Mouse (Mus musculus) embryo, embryonic 10.5 days (tissue): ENCODE data around the gene Robo1.
"Not testable (repeated sequence)": the region's sequence is repeated elsewhere in the genome, so short reads cannot be mapped to it uniquely, and the experiment has no call there.

Source experiments
- DNase-seq: peaks from one replicate; pipeline ENCODE4 v3.0.0-alpha.2; 2015; ENCODE audit warnings: low spot score

The Robo1 gene

DNA sequence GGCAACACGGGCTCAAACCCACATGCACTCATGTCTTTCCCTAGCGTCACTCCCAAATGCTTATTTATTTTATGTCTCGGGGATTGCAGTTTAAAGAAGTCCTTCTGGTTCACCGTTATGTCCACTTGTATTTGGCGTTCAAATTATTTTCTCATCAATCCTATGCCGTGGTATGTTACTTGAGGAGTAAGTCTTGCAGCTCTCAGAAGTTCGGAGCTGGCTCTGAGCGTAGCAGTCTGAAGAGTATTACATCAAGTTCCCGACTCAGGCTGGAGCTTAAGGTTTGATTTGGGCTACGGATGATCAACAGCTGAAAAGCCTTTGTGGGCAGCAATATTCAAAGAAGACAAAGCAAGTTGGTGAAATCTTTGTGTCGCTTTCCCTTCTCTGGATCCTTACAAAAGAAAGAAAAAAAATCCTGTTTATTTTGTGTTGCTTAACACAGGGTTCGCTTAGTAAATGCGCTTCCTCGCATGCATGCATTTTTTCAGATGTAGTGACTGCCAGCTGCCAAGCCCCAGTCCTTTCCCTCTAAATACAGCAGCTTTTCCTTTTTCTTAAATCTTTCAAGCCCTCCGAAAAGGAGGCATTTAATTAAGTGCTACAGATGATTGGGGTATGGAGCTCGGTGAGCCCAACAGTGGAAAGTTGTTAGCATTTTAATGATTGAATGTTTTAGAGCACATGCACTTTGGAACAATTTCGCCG lies 136.5 kb downstream of the Robo1 start:
- no peak for DNase-seq

DNA sequence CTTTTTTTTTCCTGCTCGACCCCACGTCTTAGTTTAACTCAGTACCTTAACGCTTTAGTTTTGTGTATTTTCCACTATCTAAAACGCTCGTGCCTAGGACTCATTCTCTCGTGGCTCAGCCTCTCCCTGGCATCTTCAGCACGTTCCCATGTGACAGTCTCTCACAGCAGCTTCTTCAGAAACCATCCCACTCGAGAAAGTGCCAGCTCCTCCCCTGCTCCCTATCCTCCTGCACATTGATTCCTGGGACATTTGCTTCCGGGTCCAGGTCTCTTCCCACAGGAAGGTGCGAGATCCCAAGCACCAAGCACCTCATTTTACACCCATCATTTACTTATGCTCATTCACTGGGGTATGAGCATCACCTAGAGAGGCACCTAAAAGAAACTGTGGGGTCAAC lies 150.0 kb downstream of the Robo1 start:
- DNase-seq, result no peak

GRCm38 (mm10) chr16:72458576-72458975 lies 150.5 kb downstream of the Robo1 start:
- peak; percentile 31 for DNase-seq

DNA sequence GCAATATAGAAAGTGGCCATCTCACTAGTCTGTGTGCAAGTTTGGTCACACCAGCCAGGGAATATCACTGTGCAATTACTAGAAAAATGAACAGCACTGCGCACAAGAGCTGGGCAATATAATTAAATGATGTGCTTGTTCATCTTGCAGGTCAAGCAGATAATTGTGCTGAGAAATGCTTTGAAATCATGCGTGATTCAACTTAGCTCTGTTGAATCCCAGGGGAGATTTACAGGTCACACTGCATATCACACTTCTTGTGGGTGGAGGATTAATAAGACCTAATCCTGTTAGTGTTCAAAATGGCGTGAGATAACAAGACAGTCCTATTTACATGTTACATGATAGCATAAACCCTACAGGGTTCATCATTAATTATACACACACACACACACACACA lies 157.6 kb downstream of the Robo1 start:
- DNase-seq, result no peak

DNA sequence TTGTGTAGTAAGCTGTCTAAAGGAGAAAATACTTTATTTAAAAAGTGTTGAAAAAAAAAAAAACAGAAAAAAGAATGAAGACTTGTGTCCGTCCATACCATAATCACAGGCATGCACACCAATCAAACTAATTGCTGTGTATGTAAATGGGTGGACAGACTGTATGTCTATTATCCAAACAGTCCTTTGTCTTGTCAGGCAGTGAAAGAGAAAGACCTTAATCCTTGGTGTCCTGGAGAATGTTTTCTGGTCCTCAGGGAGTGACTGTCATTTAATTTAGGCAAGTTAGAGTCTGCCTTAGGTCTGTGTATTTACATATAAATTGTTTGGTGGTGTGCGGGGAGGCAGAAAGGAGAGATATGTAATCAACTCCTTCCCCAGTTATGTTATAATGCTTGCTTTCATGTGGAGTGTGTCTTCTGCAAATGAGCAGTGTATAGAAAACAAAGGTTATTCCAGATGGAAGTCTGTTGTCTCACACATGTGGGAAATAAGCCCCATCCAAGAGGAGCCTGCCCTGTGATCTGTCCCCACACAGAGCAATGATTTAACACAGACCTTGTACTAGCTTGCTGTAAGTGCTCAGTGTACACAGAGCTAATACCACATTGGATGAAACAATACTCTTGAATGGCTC lies 162.0 kb downstream of the Robo1 start:
- no peak for DNase-seq

- peak; percentile 75 for DNase-seq
These were observed 202.7 kb downstream of the Robo1 start for GRCm38 (mm10) chr16:72510716-72511199.

GRCm38 (mm10) chr16:72531337-72531736 lies 223.2 kb downstream of the Robo1 start:
- DNase-seq, result no peak

DNA sequence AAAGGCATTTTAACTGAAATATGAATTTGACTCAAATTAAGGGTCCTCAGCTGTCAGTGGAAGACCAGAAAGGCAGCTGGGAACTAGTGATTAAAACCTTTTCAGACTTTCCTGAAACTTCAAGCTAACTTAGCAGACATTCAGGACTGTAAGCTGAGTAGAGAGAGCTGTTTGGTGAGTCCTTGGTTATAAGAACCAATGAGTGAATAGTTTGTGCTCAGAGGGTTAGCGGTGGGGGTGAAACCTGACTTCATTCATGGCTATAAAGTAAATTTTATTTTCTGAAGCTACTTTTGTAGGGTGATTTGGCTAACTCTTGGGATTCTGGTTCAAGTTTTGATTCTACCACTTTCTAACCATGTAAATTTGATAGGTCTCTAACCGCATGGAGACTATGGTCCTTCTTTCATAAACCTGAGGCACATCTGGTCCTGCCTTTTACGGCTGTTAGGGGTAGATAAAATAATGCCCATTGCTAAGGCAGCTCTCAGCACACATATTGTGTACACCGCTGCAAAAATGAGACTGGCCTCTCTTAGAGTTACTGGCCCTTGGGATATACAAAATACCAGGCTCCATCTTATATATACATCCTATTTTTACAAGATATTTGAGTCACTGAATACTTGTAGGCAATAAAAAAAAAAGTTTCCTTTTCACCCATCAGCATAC lies 225.9 kb downstream of the Robo1 start:
- no peak for DNase-seq

- no peak for DNase-seq
These were observed 230.1 kb downstream of the Robo1 start for GRCm38 (mm10) chr16:72538171-72538570.

- DNase-seq, result no peak
These were observed 235.8 kb downstream of the Robo1 start for GRCm38 (mm10) chr16:72543928-72544327.

- DNase-seq, result no peak
These were observed 236.8 kb downstream of the Robo1 start for GRCm38 (mm10) chr16:72544950-72545349.

GRCm38 (mm10) chr16:72551672-72552243 lies 243.7 kb downstream of the Robo1 start:
- peak; percentile 73 for DNase-seq

DNA sequence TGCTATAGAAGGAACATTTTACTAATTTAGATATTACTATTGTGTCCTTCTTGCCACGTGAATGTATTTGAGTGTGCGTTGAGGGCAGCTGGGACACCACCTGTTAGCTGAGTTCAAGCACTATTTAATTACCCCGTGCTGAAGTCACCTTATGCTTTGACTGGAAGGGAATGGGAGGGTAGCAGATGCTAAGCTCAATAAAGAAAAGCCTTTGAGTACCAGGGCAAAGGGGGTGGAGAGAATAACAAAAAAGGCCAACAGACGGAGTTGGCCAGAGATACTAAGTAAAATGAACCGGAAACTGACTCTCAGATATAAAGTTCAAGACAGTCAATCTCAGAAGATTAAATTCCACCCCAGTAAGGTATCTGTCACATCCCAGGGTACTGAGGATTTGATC lies 245.6 kb downstream of the Robo1 start:
- peak; percentile 50 for DNase-seq

- DNase-seq, result not testable (repeated sequence)
These were observed 254.0 kb downstream of the Robo1 start for GRCm38 (mm10) chr16:72562149-72562548.

DNA sequence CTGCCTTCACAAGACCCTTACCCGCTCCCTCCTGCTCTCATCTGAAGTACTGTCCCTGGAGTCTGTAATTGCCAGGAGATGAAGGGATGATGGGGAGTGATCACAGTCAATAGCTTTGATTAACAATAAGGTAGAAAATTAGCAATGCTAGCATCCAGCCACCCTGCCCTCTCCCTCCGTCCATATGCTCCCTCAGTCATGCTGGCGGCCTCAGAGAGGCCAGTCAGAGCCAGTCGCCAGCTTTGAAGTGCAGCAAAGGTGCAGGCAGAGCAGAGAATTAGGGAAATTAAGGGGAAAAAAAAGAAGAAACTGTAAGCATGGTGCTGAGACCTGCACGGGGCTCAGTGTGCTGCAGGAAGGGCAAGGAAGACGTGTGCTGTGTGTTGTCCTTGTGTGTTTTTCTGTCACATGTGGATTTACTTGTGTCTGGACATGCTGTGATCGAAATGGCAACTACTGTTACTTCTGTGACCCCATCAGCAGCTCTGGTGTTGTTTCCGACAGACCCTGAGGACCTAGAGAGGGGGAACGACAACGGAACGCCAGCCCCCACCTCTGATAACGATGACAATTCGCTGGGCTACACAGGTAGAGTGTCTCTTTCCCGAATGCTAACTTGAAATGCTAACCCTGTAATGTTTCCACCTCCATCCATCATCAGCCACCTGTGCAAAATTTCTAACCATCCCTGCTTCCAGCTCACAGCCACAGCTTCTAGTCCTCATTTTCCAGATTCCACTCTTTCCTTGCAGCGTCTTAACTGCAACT lies 255.3 kb downstream of the Robo1 start:
- no peak for DNase-seq

DNA sequence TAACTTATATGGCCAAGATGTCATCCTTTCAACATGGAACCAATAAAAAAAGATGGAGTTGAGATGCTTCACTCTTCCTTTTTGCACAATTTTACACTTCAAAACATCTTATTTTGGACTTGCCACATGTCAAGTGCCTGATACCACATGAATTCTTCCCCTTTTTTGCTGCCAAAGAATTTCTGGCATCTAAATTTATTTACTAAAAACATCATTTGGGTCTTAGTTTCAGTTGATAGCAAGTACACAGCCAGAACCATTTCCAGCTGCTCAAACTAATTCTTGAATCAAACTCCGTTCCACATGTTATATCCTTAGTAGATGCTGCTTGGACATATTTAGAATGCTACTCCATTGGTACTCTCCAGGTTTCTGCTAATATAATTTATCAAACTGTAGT lies 267.1 kb downstream of the Robo1 start:
- no peak for DNase-seq

DNA sequence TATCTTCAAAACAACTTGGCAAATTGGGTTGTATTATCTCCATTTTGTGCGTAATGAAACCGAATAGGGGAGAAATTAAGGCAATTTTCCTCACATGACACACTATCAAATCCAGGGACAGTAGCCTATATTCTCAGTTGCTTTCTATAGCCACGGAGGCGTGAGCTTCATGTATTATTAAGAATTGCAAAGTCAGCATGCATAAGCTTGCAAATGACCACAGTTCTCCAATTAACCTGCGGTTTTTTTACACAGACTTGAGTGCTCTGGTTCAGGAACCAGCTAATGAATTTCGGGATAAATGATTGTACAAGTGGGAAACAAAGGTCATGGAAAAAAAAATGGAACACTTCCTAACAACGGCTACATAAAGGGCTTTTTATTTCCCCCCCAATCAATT lies 268.9 kb downstream of the Robo1 start:
- DNase-seq, result no peak

DNA sequence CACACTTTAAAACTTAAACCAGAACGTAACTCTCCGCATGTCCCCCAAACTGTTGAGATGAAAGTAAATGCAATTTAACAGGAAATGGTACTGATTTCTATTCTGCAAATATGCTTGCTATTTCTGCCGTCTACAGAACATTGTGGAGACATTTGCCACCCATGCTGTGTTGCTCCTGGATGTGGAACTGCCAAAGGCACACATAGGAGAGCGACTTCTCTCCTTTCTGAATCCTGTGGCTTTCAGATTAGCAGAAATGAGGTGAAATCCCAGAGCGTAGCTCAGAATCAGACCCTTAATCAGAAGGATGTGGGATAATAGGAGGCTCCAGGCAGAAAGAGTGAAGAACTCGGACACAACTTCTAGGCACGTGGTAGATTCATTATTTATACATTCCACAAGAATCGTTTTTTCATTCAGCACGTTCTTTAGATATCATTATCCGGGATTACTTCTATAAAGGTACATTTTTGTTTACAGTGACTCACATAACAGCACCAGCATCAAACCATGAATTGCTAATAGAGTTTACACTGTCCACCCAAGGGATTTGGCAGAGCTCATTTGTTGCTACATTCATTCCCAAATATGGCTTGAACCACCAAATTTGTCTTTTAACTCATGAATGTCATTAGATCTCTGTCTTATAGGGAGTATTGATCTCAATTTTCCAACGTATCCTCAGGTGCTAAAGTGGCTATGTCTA lies 276.5 kb downstream of the Robo1 start:
- no peak for DNase-seq

DNA sequence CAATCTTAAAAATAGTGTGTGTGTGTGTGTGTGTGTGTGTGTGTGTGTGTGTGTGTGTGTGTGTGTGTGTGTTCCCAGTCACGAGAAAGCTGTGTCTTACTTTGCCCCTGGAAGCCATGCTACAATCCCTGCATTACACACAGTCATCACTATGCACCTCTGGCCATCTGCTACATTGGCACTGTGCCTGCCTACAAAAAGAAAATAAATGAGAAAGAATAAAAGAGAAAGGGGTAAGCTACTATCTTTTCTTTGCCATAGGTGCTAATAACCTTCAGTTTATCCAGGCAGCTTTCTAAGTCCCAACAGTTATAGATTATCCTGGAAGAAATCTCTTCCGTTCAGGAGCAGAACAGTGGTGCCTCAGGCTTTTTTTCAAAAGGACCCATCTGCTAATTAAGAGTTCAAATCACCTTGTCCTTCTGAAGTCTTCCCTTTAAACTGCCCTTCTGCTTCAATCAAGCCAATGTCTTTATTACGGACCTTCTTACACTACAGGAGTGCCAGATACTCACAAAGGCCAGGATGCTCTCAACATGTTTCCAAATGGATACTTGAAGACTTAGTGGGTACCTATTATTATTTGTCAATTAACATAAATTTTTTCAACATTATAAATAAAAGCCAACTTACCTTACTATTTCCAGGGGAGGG lies 277.2 kb downstream of the Robo1 start:
- DNase-seq, result no peak

- DNase-seq, result peak; percentile 39
These were observed 279.4 kb downstream of the Robo1 start for GRCm38 (mm10) chr16:72587376-72588072.
